Mouse (Mus musculus) urinary bladder, postnatal 36 days (tissue): ENCODE measurements around the gene Sp7.
A peak's percentile ranks its signal among the peaks of the same experiment; 100 is the strongest.

Source experiments
- DNase-seq, 2 experiments: peaks; one replicate each; pipeline ENCODE4 v3.0.0; 2022; ENCODE audit warnings: low spot score in 2 of 2, mixed read lengths in 1 of 2

Sp7 gene

GRCm38 (mm10) chr15:102366733-102367344 lies at the start of gene Sp7:
TSS of gene Sp7 (minus strand) at chr15:102367182.
- no peak for DNase-seq

- DNase-seq, result no peak
Observed at GRCm38 (mm10) chr15:102413687-102414086, 46.7 kb upstream of the Sp7 start.

GRCm38 (mm10) chr15:102411077-102411476 lies 44.1 kb upstream of the Sp7 start:
- DNase-seq, result no peak

GRCm38 (mm10) chr15:102409286-102409685 lies 42.3 kb upstream of the Sp7 start:
- DNase-seq, result no peak

- no peak for DNase-seq
Observed at GRCm38 (mm10) chr15:102408558-102409130, 41.7 kb upstream of the Sp7 start.

GRCm38 (mm10) chr15:102407681-102408557 lies 40.9 kb upstream of the Sp7 start:
- DNase-seq, result no peak

GRCm38 (mm10) chr15:102406912-102407580 lies 40.1 kb upstream of the Sp7 start:
- no peak for DNase-seq

- peak; percentile 75 to 87 for DNase-seq
Observed at GRCm38 (mm10) chr15:102406196-102406911, 39.4 kb upstream of the Sp7 start.

- DNase-seq, result peak; percentile 97 to 99
Observed at GRCm38 (mm10) chr15:102405489-102406195, 38.7 kb upstream of the Sp7 start, which contains the start of gene Sp1. TSS of gene Sp1 (plus strand) at chr15:102406143.

GRCm38 (mm10) chr15:102404608-102405488 lies 37.9 kb upstream of the Sp7 start:
- DNase-seq, result no peak

GRCm38 (mm10) chr15:102402210-102402609 lies 35.2 kb upstream of the Sp7 start:
- DNase-seq, result no peak

- no peak for DNase-seq
Observed at GRCm38 (mm10) chr15:102401278-102401677, 34.3 kb upstream of the Sp7 start.

GRCm38 (mm10) chr15:102400476-102401045 lies 33.6 kb upstream of the Sp7 start:
- no peak for DNase-seq

GRCm38 (mm10) chr15:102399229-102400221 lies 32.5 kb upstream of the Sp7 start:
- DNase-seq, result peak; percentile 82 to 95

GRCm38 (mm10) chr15:102398629-102399028 lies 31.6 kb upstream of the Sp7 start:
- DNase-seq, result no peak

- no peak for DNase-seq
Observed at GRCm38 (mm10) chr15:102395061-102395460, 28.1 kb upstream of the Sp7 start.

- no peak for DNase-seq
Observed at GRCm38 (mm10) chr15:102393584-102394014, 26.6 kb upstream of the Sp7 start.

GRCm38 (mm10) chr15:102392520-102392919 lies 25.5 kb upstream of the Sp7 start:
- no peak for DNase-seq
